Mouse (Mus musculus) left cerebral cortex, adult 11 months (tissue): Measurements from ENCODE around the gene Uchl3.

Source experiments
- DNase-seq: peaks from one replicate; pipeline ENCODE4 v3.0.0; 2022; ENCODE audit warnings: low spot score

The Uchl3 gene

DNA sequence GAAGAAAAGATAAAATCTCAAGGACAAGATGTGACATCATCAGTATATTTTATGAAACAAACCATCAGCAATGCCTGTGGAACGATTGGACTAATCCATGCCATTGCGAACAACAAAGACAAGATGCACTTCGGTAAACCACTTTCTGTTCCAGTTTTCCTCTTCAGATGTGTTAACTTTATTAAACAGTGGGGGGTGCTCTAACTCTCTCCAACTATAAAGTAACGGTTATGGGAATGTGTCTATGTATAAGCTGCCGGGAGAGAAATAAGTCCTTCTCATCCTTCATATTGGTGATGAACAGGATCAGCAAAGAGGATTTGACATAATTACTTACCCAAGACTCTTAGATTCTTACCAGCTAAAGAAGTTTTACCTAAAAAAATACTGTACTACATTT lies 12.8 kb downstream of the Uchl3 start:
- DNase-seq, result no peak

DNA sequence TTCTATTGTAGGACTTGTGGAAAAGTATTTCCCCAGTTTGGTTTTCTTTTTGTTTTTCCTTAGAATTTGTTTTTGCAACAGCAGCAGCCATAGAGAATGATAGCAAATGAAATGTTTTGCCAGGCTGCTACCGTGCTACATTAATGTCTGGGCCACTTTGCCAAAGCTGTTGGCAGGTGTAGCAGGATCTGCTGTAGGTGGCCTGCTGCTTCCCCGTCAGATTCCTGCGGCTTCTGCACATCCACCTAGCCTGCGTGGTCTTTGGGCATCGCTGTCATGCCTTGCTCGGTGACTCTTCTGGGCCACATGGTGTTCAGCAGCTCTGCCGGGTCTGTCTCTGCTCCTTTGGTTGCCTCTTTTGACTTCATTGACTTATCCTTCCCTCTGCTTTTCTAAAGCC lies 14.9 kb downstream of the Uchl3 start:
- no peak for DNase-seq

GRCm38 (mm10) chr14:101672226-101672625 lies 18.5 kb downstream of the Uchl3 start:
- no peak for DNase-seq

DNA sequence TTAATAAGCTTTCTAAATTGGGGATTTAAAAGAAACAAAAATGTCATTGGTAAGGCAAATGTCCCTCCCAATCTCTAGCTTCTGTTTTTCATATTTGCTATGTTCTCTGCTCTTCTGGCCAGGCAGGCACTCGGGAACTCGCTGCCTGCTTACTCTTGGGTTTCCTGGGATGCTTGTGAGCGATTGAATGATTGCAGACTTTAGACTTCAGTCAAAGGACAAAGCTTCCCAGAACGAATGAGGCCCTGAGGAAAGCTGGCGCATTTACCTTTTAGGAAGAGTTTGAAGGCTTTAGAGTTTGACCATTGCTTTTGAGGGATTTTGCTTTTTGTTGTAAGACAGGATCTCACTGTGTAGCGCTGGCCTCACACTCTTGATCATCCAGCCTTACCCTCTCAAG lies 33.9 kb downstream of the Uchl3 start:
- no peak for DNase-seq

DNA sequence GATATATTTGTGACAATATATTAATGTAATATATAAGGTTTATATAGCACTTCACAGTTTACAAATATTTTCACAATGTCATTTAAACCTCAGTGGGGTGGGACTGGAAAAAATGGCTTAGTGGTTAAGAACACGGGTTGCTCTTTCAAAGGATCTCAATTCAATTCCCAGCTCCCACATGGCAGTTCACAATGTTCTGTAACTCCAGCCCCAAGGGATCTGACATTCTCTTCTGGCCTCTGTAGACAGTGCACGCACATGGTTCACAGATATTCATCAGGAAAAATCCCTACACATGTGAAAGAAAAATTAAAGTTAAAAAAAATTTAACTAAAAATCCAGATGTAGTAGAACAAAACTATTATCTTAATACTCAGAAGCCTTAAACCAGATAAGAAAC lies 34.6 kb downstream of the Uchl3 start:
- DNase-seq, result no peak

DNA sequence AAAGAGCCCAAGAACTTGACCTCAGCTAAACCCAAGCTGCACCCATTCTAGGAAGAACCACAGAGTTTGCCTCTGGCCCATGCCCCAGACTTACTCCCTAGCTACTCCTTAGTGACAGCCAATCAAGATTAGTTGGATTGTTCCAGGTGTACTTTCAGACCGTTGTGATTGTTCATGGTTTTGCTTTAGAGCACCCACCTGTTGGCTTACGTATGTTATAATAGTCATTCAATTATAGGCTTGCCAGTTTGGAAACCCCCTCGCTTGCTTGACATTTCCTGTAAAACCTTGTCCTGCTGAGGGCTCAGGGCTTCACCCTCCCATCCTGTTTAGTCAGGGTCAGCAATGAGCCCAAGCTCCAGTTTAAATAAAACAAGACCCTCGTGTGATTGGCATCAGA lies 50.7 kb downstream of the Uchl3 start:
- DNase-seq, result no peak

GRCm38 (mm10) chr14:101707088-101707487 lies 53.3 kb downstream of the Uchl3 start:
- DNase-seq, result no peak

GRCm38 (mm10) chr14:101714414-101714813 lies 60.6 kb downstream of the Uchl3 start:
- DNase-seq, result no peak

DNA sequence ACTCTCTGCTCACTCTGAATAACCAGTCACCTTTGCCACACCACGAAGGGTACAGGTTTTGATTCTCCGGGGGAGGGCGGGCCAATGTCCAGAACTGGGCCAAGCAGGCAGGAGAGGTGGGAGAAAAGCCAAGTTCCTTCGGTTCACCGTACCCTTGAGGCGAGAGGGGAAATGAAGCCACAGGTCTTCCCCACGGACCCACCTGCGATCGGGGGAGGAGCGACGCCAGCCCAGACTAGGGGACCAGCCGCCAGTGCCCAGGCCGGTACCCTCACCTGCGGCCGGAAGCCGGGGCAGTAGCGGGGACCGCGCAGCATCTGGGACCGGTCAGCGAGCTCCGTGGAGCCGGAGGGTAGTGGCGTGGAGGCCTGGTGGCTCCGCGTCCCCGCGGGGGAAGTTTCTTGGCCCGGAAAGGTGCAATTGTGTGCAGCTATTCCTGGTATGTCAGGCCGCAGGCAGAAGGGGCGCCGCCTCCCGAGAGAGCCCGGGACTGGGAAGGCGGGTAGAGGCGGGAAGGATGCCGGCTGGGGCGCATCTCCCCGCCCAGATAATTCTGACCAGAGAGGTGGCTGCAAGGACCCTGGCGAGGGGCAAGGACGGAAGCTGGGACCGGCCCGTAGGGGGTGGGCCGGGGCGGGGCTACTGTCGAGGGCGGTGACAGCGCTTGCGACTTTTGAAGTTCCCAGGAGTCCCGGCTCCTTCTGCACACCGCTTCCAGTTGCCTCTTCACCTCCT lies 75.6 kb downstream of the Uchl3 start, which contains the start of the genes Gm9922 and Lmo7:
Gm9922 (minus strand) TSS at position 578 of the 735 bp plus-strand sequence.
Lmo7 (plus strand) TSS at position 721 of the 735 bp plus-strand sequence.
- DNase-seq, result no peak

- DNase-seq, result no peak
Measured at GRCm38 (mm10) chr14:101729972-101730692, 76.4 kb downstream of the Uchl3 start.

- no peak for DNase-seq
Measured at GRCm38 (mm10) chr14:101733542-101734303, 80.0 kb downstream of the Uchl3 start.

GRCm38 (mm10) chr14:101737501-101737900 lies 83.7 kb downstream of the Uchl3 start:
- no peak for DNase-seq
